Mouse (Mus musculus): ENCODE measurements around the gene Rcan2. TPM values are rescaled to one million over a fixed set of nuclear protein-coding genes. Genes with fewer than 3 reads are reported as not detected.

Gene Rcan2
- polyA plus RNA-seq, 1 experiment from 2014 or later = 56.1 TPM

DNA sequence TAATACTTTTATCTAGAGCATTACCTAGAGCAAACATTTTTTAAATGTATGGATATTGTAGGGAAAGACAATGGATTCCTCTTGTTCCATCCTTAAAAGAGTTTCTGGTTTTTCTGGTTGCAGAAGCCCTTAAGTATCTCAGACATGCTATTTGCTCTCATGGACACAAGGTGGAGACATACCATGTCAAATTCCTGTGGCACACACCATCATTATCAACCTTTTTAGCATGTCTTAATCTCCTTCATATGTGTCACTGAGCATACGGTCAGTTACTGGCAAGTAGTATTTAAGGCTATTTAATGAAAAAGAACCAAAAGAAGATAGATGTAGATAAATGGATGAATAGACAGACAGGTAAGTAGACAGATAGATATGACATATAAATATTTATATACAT is 81.9 kb downstream of the Rcan2 start:
- H3K4me1 ChIP-seq (replicated peaks) = no peaks in the 10 kb centered on the region; the same call in 1 of the 2 replicates
- H3K4me2 ChIP-seq = no peak overlapping the region
- H3K4me3 ChIP-seq = no peak overlapping the region
- no peak overlapping the region for H3K27ac ChIP-seq
- no peaks in the 10 kb centered on the region for H3K36me3 ChIP-seq
- no peak for ATAC-seq (replicated peaks; ENCODE audit: insufficient number of reproducible peaks, insufficient read depth, low FRiP score, low read depth)
- WGBS = 11% methylated on average over 1 of the region's 1 CpGs
- no peak overlapping the region for H3K9ac ChIP-seq
- no peaks in the 10 kb centered on the region for H3K9me3 ChIP-seq (replicated peaks)
- no peaks in the 10 kb centered on the region for H3K27me3 ChIP-seq

DNA sequence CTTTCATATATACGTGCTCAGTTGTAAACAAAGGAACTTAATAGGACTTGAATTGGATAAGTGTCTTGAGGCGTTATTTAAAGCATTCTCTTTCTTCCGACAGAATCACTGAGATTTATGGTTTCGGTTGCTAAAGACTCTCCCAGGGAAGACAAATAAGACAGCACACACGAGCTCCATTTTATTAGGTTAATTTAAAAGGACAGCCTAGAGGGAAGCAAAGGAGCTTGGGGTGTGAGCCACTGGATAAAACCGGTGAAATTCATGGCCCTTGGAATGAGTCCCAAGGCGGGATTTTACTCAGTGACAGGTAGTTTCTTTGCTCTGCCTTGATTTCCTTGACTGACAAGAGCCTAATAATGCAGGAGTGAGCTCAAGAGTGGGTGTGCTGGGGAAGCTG is 85.1 kb downstream of the Rcan2 start:
- H3K4me3 ChIP-seq = no peak overlapping the region
- no peaks in the 10 kb centered on the region; the same call in 1 of the 2 replicates for H3K4me1 ChIP-seq (replicated peaks)
- no peaks in the 10 kb centered on the region for H3K9me3 ChIP-seq (replicated peaks)
- H3K27me3 ChIP-seq = no peaks in the 10 kb centered on the region
- no peak for ATAC-seq (replicated peaks; ENCODE audit: insufficient number of reproducible peaks, insufficient read depth, low FRiP score, low read depth)
- H3K9ac ChIP-seq = no peak overlapping the region
- no peaks in the 10 kb centered on the region for H3K36me3 ChIP-seq
- no peak overlapping the region for H3K27ac ChIP-seq
- H3K4me2 ChIP-seq = no peak overlapping the region
- 81% methylated on average over 7 of the region's 7 CpGs for WGBS

DNA sequence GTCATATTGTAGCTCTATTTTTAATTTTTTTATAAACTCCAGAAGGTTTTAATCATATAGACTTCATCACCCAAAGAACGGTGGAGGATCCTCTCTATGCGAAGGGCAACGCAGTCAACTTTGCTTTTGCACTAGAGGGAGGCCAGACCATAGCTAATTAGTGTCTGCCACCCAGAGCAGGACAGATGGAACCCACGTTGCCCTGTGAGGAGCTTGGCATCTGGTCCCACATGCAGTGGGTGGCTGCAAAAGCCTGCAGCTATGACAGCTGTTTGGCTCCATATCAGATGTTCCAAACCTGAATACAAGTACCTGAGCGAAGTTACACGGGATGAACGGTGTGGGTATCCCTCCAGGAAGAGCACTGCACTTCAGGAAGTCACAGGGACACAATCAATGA is 86.8 kb downstream of the Rcan2 start:
- H3K9ac ChIP-seq = no peak overlapping the region
- no peaks in the 10 kb centered on the region for H3K36me3 ChIP-seq
- H3K4me1 ChIP-seq (replicated peaks) = no peaks in the 10 kb centered on the region; the same call in 1 of the 2 replicates
- no peaks in the 10 kb centered on the region for H3K27me3 ChIP-seq
- no peak overlapping the region for H3K4me3 ChIP-seq
- WGBS = 70% methylated on average over 7 of the region's 7 CpGs
- no peak for ATAC-seq (replicated peaks; ENCODE audit: insufficient number of reproducible peaks, insufficient read depth, low FRiP score, low read depth)
- H3K9me3 ChIP-seq (replicated peaks) = no peaks in the 10 kb centered on the region
- no peak overlapping the region for H3K4me2 ChIP-seq
- H3K27ac ChIP-seq = no peak overlapping the region

DNA sequence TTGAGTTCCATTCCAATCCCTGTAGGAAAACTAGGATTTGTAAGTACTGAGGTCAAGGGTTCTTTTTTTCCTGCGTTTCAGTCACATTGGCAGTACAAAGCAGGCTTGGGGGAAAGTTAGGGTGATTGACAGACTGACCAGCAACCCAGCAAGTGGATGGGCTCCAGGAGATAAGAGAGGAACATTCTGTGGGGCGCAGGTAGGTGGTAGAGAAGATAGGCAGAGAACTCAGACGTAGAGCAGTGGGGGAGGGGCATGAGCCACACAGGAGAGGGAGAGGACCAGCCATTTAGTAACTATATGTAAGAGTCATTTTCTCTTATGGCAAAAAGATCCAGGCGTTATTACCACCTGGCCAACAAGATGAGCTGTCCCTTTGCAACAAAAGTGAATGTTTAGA is 96.2 kb downstream of the Rcan2 start:
- no peak overlapping the region for H3K4me2 ChIP-seq
- no peak overlapping the region for H3K4me3 ChIP-seq
- no peaks in the 10 kb centered on the region for H3K36me3 ChIP-seq
- peaks cover 17% of the 10 kb centered on the region for H3K4me1 ChIP-seq (replicated peaks)
- no peak overlapping the region for H3K27ac ChIP-seq
- no peak for ATAC-seq (replicated peaks; ENCODE audit: insufficient number of reproducible peaks, insufficient read depth, low FRiP score, low read depth)
- no peak overlapping the region for H3K9ac ChIP-seq
- no peaks in the 10 kb centered on the region for H3K9me3 ChIP-seq (replicated peaks)
- no peaks in the 10 kb centered on the region for H3K27me3 ChIP-seq
- WGBS = 62% methylated on average over 4 of the region's 4 CpGs

DNA sequence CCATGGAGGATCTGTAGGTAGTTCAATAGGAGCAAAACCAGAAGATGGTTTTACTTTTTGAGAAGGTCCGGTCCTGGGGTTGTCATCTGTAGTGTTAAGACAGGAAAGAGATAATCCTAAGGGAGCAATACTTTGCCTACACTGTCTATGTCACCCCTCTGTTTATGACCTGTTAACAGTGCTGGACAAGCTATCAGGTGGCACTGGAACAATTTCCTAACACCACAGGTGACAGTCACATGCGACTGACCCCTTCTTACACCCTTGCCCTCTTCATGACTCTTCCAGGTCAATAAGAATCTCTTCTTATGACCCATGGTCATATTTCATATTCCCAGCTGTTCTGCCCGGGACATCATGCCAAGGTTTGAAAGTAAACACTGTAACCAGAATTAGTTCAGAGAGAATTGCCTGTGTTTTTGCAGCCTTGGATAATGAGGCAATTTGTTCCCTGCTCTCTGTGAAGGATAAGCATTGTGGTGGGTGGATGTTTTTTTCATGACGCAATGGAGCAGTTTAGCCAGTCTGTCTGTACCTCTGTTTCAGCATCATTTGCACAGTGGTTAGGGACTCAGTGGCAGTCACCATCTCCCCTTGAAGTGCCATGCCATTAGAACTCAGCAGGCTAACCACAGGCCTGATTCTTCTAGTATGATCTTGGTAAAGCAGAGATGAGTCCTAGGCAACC is 98.4 kb downstream of the Rcan2 start:
- no peak for ATAC-seq (replicated peaks; ENCODE audit: insufficient number of reproducible peaks, insufficient read depth, low FRiP score, low read depth)
- no peak overlapping the region for H3K4me3 ChIP-seq
- 79% methylated on average over 4 of the region's 4 CpGs for WGBS

DNA sequence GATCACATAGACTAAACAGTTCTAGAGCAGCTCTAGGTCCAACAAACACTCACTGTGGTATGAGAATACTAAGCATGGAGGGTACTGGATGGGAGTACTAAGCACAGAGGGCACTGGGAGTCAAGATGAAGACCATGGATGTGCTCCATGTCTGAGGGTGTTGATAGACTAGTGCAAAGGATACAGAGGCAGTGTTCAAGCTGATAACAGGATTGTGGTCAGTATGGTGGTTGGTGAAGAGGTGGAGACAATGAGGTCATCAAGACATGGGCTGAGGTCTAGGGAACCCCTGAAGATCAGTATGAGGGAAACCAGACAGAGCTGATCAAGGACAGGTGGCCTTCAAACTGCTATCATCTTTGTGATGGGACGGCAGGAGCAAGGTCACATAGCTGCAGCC is 99.0 kb downstream of the Rcan2 start:
- no peaks in the 10 kb centered on the region for H3K36me3 ChIP-seq
- no peak overlapping the region for H3K9ac ChIP-seq
- no peaks in the 10 kb centered on the region for H3K27me3 ChIP-seq
- WGBS = 59% methylated on average over 1 of the region's 1 CpGs
- no peak overlapping the region for H3K4me3 ChIP-seq
- no peak overlapping the region for H3K4me2 ChIP-seq
- H3K27ac ChIP-seq = no peak overlapping the region
- no peaks in the 10 kb centered on the region for H3K9me3 ChIP-seq (replicated peaks)
- no peak for ATAC-seq (replicated peaks; ENCODE audit: insufficient number of reproducible peaks, insufficient read depth, low FRiP score, low read depth)
- peaks cover 40% of the 10 kb centered on the region for H3K4me1 ChIP-seq (replicated peaks)

More for the DNA sequence above, 98.4 kb downstream of the Rcan2 start:
- Histone ChIP-seq H3K36me3 (no peaks in the 10 kb centered on the region), H3K9ac (no peak overlapping the region), H3K4me2 (no peak overlapping the region), H3K27me3 (no peaks in the 10 kb centered on the region), H3K4me1 (replicated peaks) (peaks cover 36% of the 10 kb centered on the region), H3K9me3 (replicated peaks) (no peaks in the 10 kb centered on the region), H3K27ac (no peak overlapping the region)

DNA sequence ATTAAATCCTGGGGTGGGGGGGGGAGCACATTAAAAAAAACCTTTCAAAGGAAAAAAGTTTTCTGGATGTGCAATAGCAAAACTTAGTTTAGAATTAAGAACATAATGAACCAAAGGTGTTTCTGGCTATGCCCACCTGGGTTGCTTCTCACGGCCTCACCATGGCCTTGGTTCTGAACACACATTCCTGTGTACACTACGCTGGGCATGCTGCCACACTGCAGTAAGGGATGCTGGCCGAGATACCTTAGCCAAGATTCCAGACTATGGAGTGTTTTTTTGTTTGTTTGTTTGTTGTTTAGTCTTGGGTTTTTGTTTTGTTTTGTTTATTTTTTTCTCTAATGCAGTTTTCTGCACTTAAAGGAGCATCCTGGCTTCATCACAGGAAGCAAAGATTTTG is 100.3 kb downstream of the Rcan2 start:
- 63% methylated on average over 3 of the region's 3 CpGs for WGBS
- Histone ChIP-seq H3K9ac (no peak overlapping the region), H3K4me2 (no peak overlapping the region), H3K9me3 (replicated peaks) (no peaks in the 10 kb centered on the region), H3K27me3 (no peaks in the 10 kb centered on the region), H3K36me3 (no peaks in the 10 kb centered on the region), H3K27ac (no peak overlapping the region), H3K4me3 (no peak overlapping the region), H3K4me1 (replicated peaks) (peaks cover 40% of the 10 kb centered on the region)
- no peak for ATAC-seq (replicated peaks; ENCODE audit: insufficient number of reproducible peaks, insufficient read depth, low FRiP score, low read depth)

DNA sequence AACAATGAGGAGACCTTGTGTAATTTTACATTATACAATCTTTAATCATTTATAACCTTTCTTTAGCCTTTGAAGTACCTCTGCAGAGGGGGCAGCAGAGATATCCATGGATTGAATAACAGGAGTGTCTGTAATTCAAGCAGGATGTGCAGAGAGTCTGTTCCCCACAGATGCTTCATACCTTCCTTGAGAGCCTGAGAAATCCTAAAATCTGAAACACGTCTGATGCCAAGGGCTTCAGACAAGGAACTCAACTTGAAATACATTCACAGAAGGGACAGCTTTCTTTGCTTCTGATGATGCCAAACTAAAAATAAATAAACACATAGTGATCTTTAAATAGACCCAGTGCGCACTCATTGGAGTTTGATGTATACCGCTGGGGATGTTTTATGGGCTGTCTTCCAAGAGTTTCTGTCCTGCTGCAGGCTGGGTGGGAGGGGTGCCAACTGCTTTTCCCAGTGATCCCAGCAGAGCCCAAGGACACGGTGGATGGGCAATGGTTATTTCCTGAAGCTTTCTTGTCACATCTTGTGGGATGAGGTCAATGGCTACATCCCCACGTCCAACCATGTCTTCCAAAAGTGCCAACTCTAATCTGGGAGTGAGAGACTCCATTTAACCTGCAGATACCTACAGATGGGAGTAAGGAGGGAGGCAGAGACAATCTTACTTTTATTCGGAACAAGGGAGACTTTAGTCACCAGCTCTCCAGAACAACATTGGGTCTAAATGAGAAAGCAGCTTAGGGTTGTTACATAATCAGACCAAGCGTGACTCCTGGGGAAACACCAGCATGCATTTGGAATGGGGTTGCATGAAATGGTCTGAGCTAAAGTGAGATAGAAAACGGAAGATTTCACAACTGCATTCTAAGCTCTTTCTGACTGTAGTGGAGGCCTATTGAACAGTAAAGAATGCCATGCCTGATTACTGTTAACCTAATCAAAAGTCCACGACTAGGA is 102.9 kb downstream of the Rcan2 start:
- ATAC-seq (replicated peaks; ENCODE audit: insufficient number of reproducible peaks, insufficient read depth, low FRiP score, low read depth) = peak; percentile 71

DNA sequence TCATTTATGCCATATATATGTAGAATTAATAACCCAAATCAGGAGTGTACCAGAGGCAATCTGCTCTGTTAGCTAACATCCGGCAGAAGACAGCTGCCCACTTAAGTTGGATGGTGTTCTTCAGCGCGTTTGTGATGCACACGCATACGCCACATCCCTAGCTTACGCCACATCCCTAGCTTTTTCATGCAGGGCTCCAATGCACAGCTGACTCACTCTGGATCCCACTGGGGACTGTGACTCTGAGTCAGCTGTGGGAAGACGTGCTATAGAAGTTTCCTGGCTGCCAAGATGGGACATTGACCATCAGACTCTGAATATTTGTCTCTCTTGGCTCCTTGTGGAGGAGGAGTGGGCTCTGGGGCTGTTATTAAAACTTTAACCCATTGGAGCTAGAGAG is 103.7 kb downstream of the Rcan2 start:
- Histone ChIP-seq H3K4me1 (replicated peaks) (peaks cover 23% of the 10 kb centered on the region), H3K27ac (no peak overlapping the region), H3K27me3 (no peaks in the 10 kb centered on the region), H3K36me3 (no peaks in the 10 kb centered on the region), H3K4me3 (no peak overlapping the region), H3K9me3 (replicated peaks) (no peaks in the 10 kb centered on the region), H3K4me2 (no peak overlapping the region), H3K9ac (no peak overlapping the region)
- WGBS = 91% methylated on average over 7 of the region's 7 CpGs
- ATAC-seq (replicated peaks; ENCODE audit: insufficient number of reproducible peaks, insufficient read depth, low FRiP score, low read depth) = no peak

More for the DNA sequence above, 102.9 kb downstream of the Rcan2 start:
- Histone ChIP-seq H3K36me3 (no peaks in the 10 kb centered on the region), H3K27me3 (no peaks in the 10 kb centered on the region), H3K27ac (peak overlapping the region; percentile 85), H3K4me2 (peak overlapping the region; percentile 49), H3K9me3 (replicated peaks) (no peaks in the 10 kb centered on the region), H3K9ac (no peak overlapping the region; the same call in 1 of the 2 replicates), H3K4me3 (no peak overlapping the region), H3K4me1 (replicated peaks) (peaks cover 25% of the 10 kb centered on the region)
- 40% methylated on average over 9 of the region's 9 CpGs for WGBS

DNA sequence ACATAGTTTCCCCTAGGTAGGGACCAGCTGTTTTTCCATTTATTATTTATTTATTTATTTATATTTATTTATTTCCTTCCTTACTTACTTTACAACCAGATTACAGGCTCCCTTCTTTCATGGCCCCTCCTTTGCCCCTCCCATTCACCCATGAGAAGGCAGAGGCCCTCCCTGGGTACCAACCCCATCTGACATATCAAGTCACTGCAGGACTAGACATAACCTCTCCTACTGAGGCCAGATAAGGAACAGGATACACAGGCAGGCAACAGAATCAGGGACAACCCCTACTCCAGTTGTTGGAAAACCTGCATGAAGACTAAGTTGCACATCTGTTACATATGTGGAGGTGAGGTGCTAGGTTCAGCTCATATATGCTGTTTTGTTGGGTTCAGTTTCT is 105.6 kb downstream of the Rcan2 start:
- Histone ChIP-seq H3K27me3 (no peaks in the 10 kb centered on the region), H3K4me3 (no peak overlapping the region), H3K27ac (no peak overlapping the region), H3K9ac (no peak overlapping the region), H3K4me2 (no peak overlapping the region), H3K9me3 (replicated peaks) (no peaks in the 10 kb centered on the region), H3K36me3 (no peaks in the 10 kb centered on the region), H3K4me1 (replicated peaks) (peaks cover 27% of the 10 kb centered on the region)
- no peak for ATAC-seq (replicated peaks; ENCODE audit: insufficient number of reproducible peaks, insufficient read depth, low FRiP score, low read depth)

DNA sequence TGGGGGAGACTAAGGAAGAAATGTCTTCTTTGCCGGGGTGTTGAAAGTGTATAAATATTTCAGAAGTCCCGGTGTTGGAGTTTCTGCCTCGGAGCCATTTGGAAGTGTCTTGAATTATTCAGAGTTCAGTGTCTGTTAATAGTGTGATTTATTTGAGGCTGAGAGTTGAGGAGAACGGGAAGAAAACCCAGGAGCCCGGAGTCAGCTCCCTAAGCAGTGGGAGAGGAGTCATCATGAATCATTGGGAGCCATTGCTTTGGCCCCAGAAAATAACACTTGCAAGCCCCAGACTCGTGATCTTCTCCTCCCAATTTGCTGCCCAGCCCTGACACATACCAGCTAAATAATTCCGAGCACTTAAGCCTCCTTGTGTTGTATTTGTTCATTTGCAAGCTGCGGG is 115.0 kb downstream of the Rcan2 start:
- no peak for ATAC-seq (replicated peaks; ENCODE audit: insufficient number of reproducible peaks, insufficient read depth, low FRiP score, low read depth)
- H3K4me3 ChIP-seq = no peak overlapping the region
- H3K9ac ChIP-seq = no peak overlapping the region
- no peak overlapping the region for H3K27ac ChIP-seq
- 0 out of 2 replicates have a peak, but pooled peaks cover 11% of the 10 kb centered on the region for H3K4me1 ChIP-seq (replicated peaks)
- H3K27me3 ChIP-seq = no peaks in the 10 kb centered on the region
- H3K9me3 ChIP-seq (replicated peaks) = no peaks in the 10 kb centered on the region
- no peaks in the 10 kb centered on the region for H3K36me3 ChIP-seq
- H3K4me2 ChIP-seq = no peak overlapping the region
- WGBS = 71% methylated on average over 8 of the region's 8 CpGs

Measured in heart, embryonic 15.5 days (tissue).